13 mouse cellular contexts compared by ENCODE assay signal in genomic region chr2:125278474-125278873, GRCm38 (mm10). TPM values are rescaled to one million over a fixed set of nuclear protein-coding genes. Genes with fewer than 3 reads are reported as not detected.
DNase-seq lines count a peak whose midpoint lies in the region; ATAC-seq lines count a peak whose summit lies in the region.
"Had no signal": no experiment of that assay in that cellular context is flagged by ENCODE, and none has a peak within 500 bp of the region (broad histone marks: within the 10 kb centered on the region; RNA-seq: fewer than 3 reads in every experiment).

No protein-coding gene starts in this region.

- no peak overlapping the region for H3K4me3 ChIP-seq in heart, embryonic 10.5 days
- no peak overlapping the region for H3K4me3 ChIP-seq in liver, embryonic 11.5 days (ENCODE audit: low read depth, low read length)
- H3K4me3 ChIP-seq: heart, embryonic 13.5 days; midbrain, embryonic 13.5 days had no signal

- 62% methylated on average over 7 of the region's 7 CpGs for WGBS in heart, embryonic 10.5 days
- whole genome bisulfite sequencing in liver, embryonic 11.5 days = 43% methylated on average over 7 of the region's 7 CpGs

- peaks cover 11% of the 10 kb centered on the region for H3K4me1 ChIP-seq in heart, embryonic 10.5 days
- no peaks in the 10 kb centered on the region for H3K4me1 ChIP-seq in liver, embryonic 11.5 days (replicated peaks; ENCODE audit: control insufficient read depth, insufficient read depth, low read length)
- H3K4me1 ChIP-seq: midbrain, embryonic 13.5 days had no signal

- no peak overlapping the region for H3K4me2 ChIP-seq in liver, embryonic 11.5 days
- H3K4me2 ChIP-seq: heart, embryonic 13.5 days; midbrain, embryonic 13.5 days had no signal

- DNase-seq in heart, adult 11 months = peak; percentile 97
- DNase-seq in heart, embryonic 10.5 days (ENCODE audit: low spot score) = no peak
- DNase-seq in fibroblast of lung, adult 2 months (ENCODE audit: low read depth) = peak; percentile 74
- DNase-seq in heart, postnatal 14 days = peak; percentile 37 to 38
- DNase-seq in liver, embryonic 11.5 days (ENCODE audit: low spot score) = no peak
- no peak for DNase-seq in spleen, adult 18-20 months
- DNase-seq: cerebellum, adult 11 months; kidney, adult 8-10 months had no signal

- no peaks in the 10 kb centered on the region for H3K36me3 ChIP-seq in heart, embryonic 10.5 days
- H3K36me3 ChIP-seq in liver, embryonic 11.5 days (ENCODE audit: control insufficient read depth, insufficient read depth, low read length) = no peaks in the 10 kb centered on the region
- H3K36me3 ChIP-seq: heart, embryonic 13.5 days; midbrain, embryonic 13.5 days had no signal

- H3K27ac ChIP-seq in heart, embryonic 10.5 days = no peak overlapping the region
- no peak overlapping the region for H3K27ac ChIP-seq in liver, embryonic 11.5 days (ENCODE audit: low read depth, low read length)
- H3K27ac ChIP-seq: heart, embryonic 13.5 days; midbrain, embryonic 13.5 days had no signal

- no peak overlapping the region for H3K9ac ChIP-seq in liver, embryonic 11.5 days (ENCODE audit: low read depth, low read length)
- H3K9ac ChIP-seq: heart, embryonic 13.5 days; midbrain, embryonic 13.5 days had no signal

- no peaks in the 10 kb centered on the region for H3K27me3 ChIP-seq in heart, embryonic 10.5 days (ENCODE audit: insufficient read depth, poor library complexity, severe bottlenecking)
- H3K27me3 ChIP-seq in liver, embryonic 11.5 days (replicated peaks; ENCODE audit: control insufficient read depth, insufficient read depth, low read length) = no peaks in the 10 kb centered on the region
- H3K27me3 ChIP-seq: CH12.LX; heart, embryonic 13.5 days; midbrain, embryonic 13.5 days had no signal

- ATAC-seq in megakaryocyte progenitor cell, adult 5-6 weeks (replicated peaks; ENCODE audit: poor library complexity) = peak; percentile 91
- ATAC-seq in liver, embryonic 11.5 days (replicated peaks; ENCODE audit: low FRiP score) = no peak
- no peak for ATAC-seq in activated CD4-positive, CD25-positive, alpha-beta regulatory T cell, adult 4 months
- ATAC-seq: midbrain, embryonic 13.5 days had no signal

- intact Hi-C loops in heart, postnatal 14 days (cut with DNase I) = no loop called here

- H3K9me3 ChIP-seq in heart, embryonic 10.5 days = no peaks in the 10 kb centered on the region
- no peaks in the 10 kb centered on the region for H3K9me3 ChIP-seq in liver, embryonic 11.5 days (ENCODE audit: control insufficient read depth, low read length)
- H3K9me3 ChIP-seq: heart, embryonic 13.5 days; midbrain, embryonic 13.5 days had no signal

RNA-seq across cellular contexts. Expression of gene Dut, which starts 31.5 kb away (rescaled TPM):
- polyA plus RNA-seq in heart, embryonic 10.5 days (2016; fragmentation: Nextera tagmentation; extraction: Ambion mirVana) = 150 and 180 TPM in 2 replicates
- total RNA-seq in heart, postnatal 14 days (2021) = 10 to 100 TPM; 25.6 to 36.6 TPM
- 329 and 339 TPM in 2 replicates for total RNA-seq in megakaryocyte progenitor cell, adult 5-6 weeks (2015)
- total RNA-seq in megakaryocyte progenitor cell, adult 5-6 weeks (2017) = 203 and 242 TPM in 2 replicates
- 334 and 345 TPM in 2 replicates for polyA plus RNA-seq in liver, embryonic 11.5 days (2014; fragmentation: Nextera tagmentation; extraction: Ambion mirVana)
- 10 to 100 TPM; 79.4 to 92.9 TPM for polyA plus RNA-seq in activated CD4-positive, CD25-positive, alpha-beta regulatory T cell, adult 4 months (2017; shearing (Covaris generic))

Comparison
In these comparisons a context has a peak if more than half of its experiments do, and no peak if none do; other contexts are left out.
1. DNase-seq: peak in heart, adult 11 months (single experiment), fibroblast of lung, adult 2 months (single experiment) and heart, postnatal 14 days (2 of 2); none in heart, embryonic 10.5 days (single experiment), liver, embryonic 11.5 days (single experiment) and spleen, adult 18-20 months (0 of 2).